Mouse (Mus musculus): ENCODE results near the gene Crlf1. TPM values are rescaled to one million over a fixed set of nuclear protein-coding genes. Genes with fewer than 3 reads are reported as not detected.

Gene Crlf1
- polyA plus RNA-seq, 1 experiment: 1.7 TPM

- Histone ChIP-seq H3K4me1 (ENCODE audit: control insufficient read depth) (peaks cover 54% of the 10 kb centered on the region), H3K4me3 (replicated peaks) (peak overlapping the region; percentile 93), H3K27me3 (ENCODE audit: control insufficient read depth) (no peaks in the 10 kb centered on the region), H3K36me3 (ENCODE audit: control insufficient read depth) (peaks cover 26% of the 10 kb centered on the region), H3K9me3 (ENCODE audit: control insufficient read depth, low read length) (no peaks in the 10 kb centered on the region)
- no peak for TF ChIP-seq TAL1 (IDR thresholded peaks at IDR 0.05; ENCODE audit: low read length)
- TF ChIP-seq GATA1 (IDR thresholded peaks at IDR 0.05; ENCODE audit: low read length): no peak
Measured at GRCm38 (mm10) chr8:70522592-70523403, 29.8 kb downstream of the Crlf1 start.

GRCm38 (mm10) chr8:70527111-70527511 is 34.2 kb downstream of the Crlf1 start:
- Histone ChIP-seq H3K4me3 (replicated peaks) (peak overlapping the region; percentile 77), H3K4me1 (ENCODE audit: control insufficient read depth) (peaks cover 67% of the 10 kb centered on the region), H3K27me3 (ENCODE audit: control insufficient read depth) (no peaks in the 10 kb centered on the region), H3K9me3 (ENCODE audit: control insufficient read depth, low read length) (no peaks in the 10 kb centered on the region), H3K36me3 (ENCODE audit: control insufficient read depth) (peaks cover 31% of the 10 kb centered on the region)
- TF ChIP-seq GATA1 (IDR thresholded peaks at IDR 0.05; ENCODE audit: low read length) (no peak), TAL1 (IDR thresholded peaks at IDR 0.05; ENCODE audit: low read length) (no peak)

- no peaks in the 10 kb centered on the region for H3K27me3 ChIP-seq (ENCODE audit: control insufficient read depth)
- peaks cover 67% of the 10 kb centered on the region for H3K4me1 ChIP-seq (ENCODE audit: control insufficient read depth)
- no peak for TF ChIP-seq TAL1 (IDR thresholded peaks at IDR 0.05; ENCODE audit: low read length)
- no peak for TF ChIP-seq GATA1 (IDR thresholded peaks at IDR 0.05; ENCODE audit: low read length)
- peak within 1 kb of the TSS; percentile 77 for H3K4me3 ChIP-seq (replicated peaks)
- no peaks in the 10 kb centered on the region for H3K9me3 ChIP-seq (ENCODE audit: control insufficient read depth, low read length)
- peaks cover 37% of the 10 kb centered on the region for H3K36me3 ChIP-seq (ENCODE audit: control insufficient read depth)
Measured at GRCm38 (mm10) chr8:70527512-70528181, 34.7 kb downstream of the Crlf1 start, which contains the start of the genes Fkbp8 and Kxd1. Gene Fkbp8 (plus strand): TSS chr8:70527724. Gene Kxd1 (minus strand): TSS chr8:70527956.

GRCm38 (mm10) chr8:70528182-70528797 is 35.3 kb downstream of the Crlf1 start:
- H3K4me3 ChIP-seq (replicated peaks): peak overlapping the region; percentile 77
- peaks cover 43% of the 10 kb centered on the region for H3K36me3 ChIP-seq (ENCODE audit: control insufficient read depth)
- TF ChIP-seq TAL1 (IDR thresholded peaks at IDR 0.05; ENCODE audit: low read length) (no peak), GATA1 (IDR thresholded peaks at IDR 0.05; ENCODE audit: low read length) (no peak)
- no peaks in the 10 kb centered on the region for H3K9me3 ChIP-seq (ENCODE audit: control insufficient read depth, low read length)
- H3K27me3 ChIP-seq (ENCODE audit: control insufficient read depth): no peaks in the 10 kb centered on the region
- peaks cover 65% of the 10 kb centered on the region for H3K4me1 ChIP-seq (ENCODE audit: control insufficient read depth)

GRCm38 (mm10) chr8:70529299-70529698 is 36.3 kb downstream of the Crlf1 start:
- no peak for TF ChIP-seq TAL1 (IDR thresholded peaks at IDR 0.05; ENCODE audit: low read length)
- no peak for TF ChIP-seq GATA1 (IDR thresholded peaks at IDR 0.05; ENCODE audit: low read length)
- peaks cover 59% of the 10 kb centered on the region for H3K4me1 ChIP-seq (ENCODE audit: control insufficient read depth)

GRCm38 (mm10) chr8:70529741-70530161 is 36.8 kb downstream of the Crlf1 start:
- Histone ChIP-seq H3K36me3 (ENCODE audit: control insufficient read depth) (peaks cover 58% of the 10 kb centered on the region), H3K27me3 (ENCODE audit: control insufficient read depth) (no peaks in the 10 kb centered on the region), H3K9me3 (ENCODE audit: control insufficient read depth, low read length) (no peaks in the 10 kb centered on the region), H3K4me3 (replicated peaks) (peak overlapping the region; percentile 50), H3K4me1 (ENCODE audit: control insufficient read depth) (peaks cover 63% of the 10 kb centered on the region)
- no peak for TF ChIP-seq TAL1 (IDR thresholded peaks at IDR 0.05; ENCODE audit: low read length)
- no peak for TF ChIP-seq GATA1 (IDR thresholded peaks at IDR 0.05; ENCODE audit: low read length)

More at GRCm38 (mm10) chr8:70529299-70529698, 36.3 kb downstream of the Crlf1 start:
- H3K27me3 ChIP-seq (ENCODE audit: control insufficient read depth): no peaks in the 10 kb centered on the region
- peak overlapping the region; percentile 50 for H3K4me3 ChIP-seq (replicated peaks)
- H3K36me3 ChIP-seq (ENCODE audit: control insufficient read depth): peaks cover 53% of the 10 kb centered on the region
- H3K9me3 ChIP-seq (ENCODE audit: control insufficient read depth, low read length): no peaks in the 10 kb centered on the region

GRCm38 (mm10) chr8:70530314-70530713 is 37.4 kb downstream of the Crlf1 start:
- Histone ChIP-seq H3K4me1 (ENCODE audit: control insufficient read depth) (peaks cover 63% of the 10 kb centered on the region), H3K27me3 (ENCODE audit: control insufficient read depth) (no peaks in the 10 kb centered on the region), H3K4me3 (replicated peaks) (no peak overlapping the region), H3K36me3 (ENCODE audit: control insufficient read depth) (peaks cover 63% of the 10 kb centered on the region), H3K9me3 (ENCODE audit: control insufficient read depth, low read length) (no peaks in the 10 kb centered on the region)
- no peak for TF ChIP-seq TAL1 (IDR thresholded peaks at IDR 0.05; ENCODE audit: low read length)
- TF ChIP-seq GATA1 (IDR thresholded peaks at IDR 0.05; ENCODE audit: low read length): no peak

- H3K4me3 ChIP-seq (replicated peaks): no peak overlapping the region
Measured at GRCm38 (mm10) chr8:70534281-70534680, 41.3 kb downstream of the Crlf1 start.

GRCm38 (mm10) chr8:70535221-70535620 is 42.3 kb downstream of the Crlf1 start:
- H3K36me3 ChIP-seq (ENCODE audit: control insufficient read depth): peaks cover 76% of the 10 kb centered on the region

More at GRCm38 (mm10) chr8:70534281-70534680, 41.3 kb downstream of the Crlf1 start:
- no peaks in the 10 kb centered on the region for H3K9me3 ChIP-seq (ENCODE audit: control insufficient read depth, low read length)
- peaks cover 85% of the 10 kb centered on the region for H3K36me3 ChIP-seq (ENCODE audit: control insufficient read depth)
- H3K27me3 ChIP-seq (ENCODE audit: control insufficient read depth): no peaks in the 10 kb centered on the region
- H3K4me1 ChIP-seq (ENCODE audit: control insufficient read depth): peaks cover 49% of the 10 kb centered on the region
- TF ChIP-seq TAL1 (IDR thresholded peaks at IDR 0.05; ENCODE audit: low read length) (no peak), GATA1 (IDR thresholded peaks at IDR 0.05; ENCODE audit: low read length) (no peak)

More at GRCm38 (mm10) chr8:70535221-70535620, 42.3 kb downstream of the Crlf1 start:
- Histone ChIP-seq H3K4me1 (ENCODE audit: control insufficient read depth) (peaks cover 47% of the 10 kb centered on the region), H3K27me3 (ENCODE audit: control insufficient read depth) (no peaks in the 10 kb centered on the region), H3K9me3 (ENCODE audit: control insufficient read depth, low read length) (no peaks in the 10 kb centered on the region), H3K4me3 (replicated peaks) (no peak overlapping the region)
- TF ChIP-seq TAL1 (IDR thresholded peaks at IDR 0.05; ENCODE audit: low read length) (no peak), GATA1 (IDR thresholded peaks at IDR 0.05; ENCODE audit: low read length) (no peak)

Measured in erythroblast, embryonic 14.5 days (primary cell).